Mouse (Mus musculus) thymus, adult 2 months (tissue): ENCODE results near the gene Col25a1.

Experiments
- CTCF ChIP-seq: fragments of 200-500 bp; IDR thresholded peaks from 2 replicates; pipeline ENCODE4 v1.5.1; 2012; ENCODE audit warnings: mild to moderate bottlenecking, control low read depth, low read length, moderate library complexity, borderline replicate concordance; ENCODE audit not compliant: control insufficient read depth, poor library complexity, insufficient read depth; ENCODE audit errors: extremely low read depth
- POLR2A ChIP-seq: fragments of 200-500 bp; IDR thresholded peaks from 2 replicates; pipeline ENCODE4 v1.6.1; 2012; ENCODE audit warnings: mild to moderate bottlenecking, low read length, control low read depth, moderate library complexity; ENCODE audit not compliant: control insufficient read depth, poor library complexity, insufficient read depth; ENCODE audit errors: extremely low read depth

DNA sequence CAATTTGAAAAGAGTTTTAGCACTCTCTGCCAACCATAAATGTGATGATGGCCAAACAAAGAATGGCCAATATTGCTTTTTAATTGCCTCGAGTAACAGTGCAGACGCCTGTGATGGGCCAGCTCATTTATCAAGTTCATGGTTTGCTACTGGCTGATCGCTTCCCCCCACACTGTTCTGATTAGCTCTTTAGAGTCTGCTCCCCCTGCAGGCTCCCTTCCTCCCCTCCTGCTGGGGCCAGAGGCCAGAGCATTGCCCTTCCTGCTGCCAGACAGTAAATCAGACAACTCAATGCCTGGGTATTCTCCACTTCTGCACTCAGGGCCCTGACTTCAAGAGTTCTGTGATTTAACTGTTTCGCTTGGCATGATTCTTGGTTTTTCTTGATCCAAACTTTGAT, 281.9 kb downstream of the Col25a1 start:
- no peak for TF ChIP-seq CTCF
- no peak for TF ChIP-seq POLR2A
